Mouse (Mus musculus): ENCODE results near the gene Itga1. TPM values are rescaled to one million over a fixed set of nuclear protein-coding genes. Genes with fewer than 3 reads are reported as not detected.

Itga1 gene
- total RNA-seq, 2 experiments from 2014 or later, result 5.3 to 7.4 TPM

DNA sequence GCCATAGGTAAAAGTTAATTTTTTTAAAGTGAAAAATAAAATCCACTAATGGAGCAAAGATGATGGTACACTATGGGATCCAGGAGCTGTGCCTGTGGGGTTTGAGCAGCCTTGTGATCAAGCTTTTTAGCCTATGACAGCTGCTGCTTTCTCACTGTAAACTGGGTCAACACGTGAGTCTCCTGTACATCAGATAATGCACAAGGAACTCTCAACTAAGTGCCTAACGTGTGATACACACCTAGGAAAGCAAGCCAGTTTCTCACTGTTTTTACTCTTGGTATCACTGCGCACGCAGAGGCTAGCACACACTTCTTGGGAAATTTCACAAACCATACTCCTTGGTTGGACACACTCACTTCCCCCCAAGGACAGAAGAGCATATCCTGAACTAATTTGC is 187.2 kb downstream of the Itga1 start:
- DNase-seq (ENCODE audit: extremely low spot score in 1 of 2, low spot score in 1 of 2), result no peak

DNA sequence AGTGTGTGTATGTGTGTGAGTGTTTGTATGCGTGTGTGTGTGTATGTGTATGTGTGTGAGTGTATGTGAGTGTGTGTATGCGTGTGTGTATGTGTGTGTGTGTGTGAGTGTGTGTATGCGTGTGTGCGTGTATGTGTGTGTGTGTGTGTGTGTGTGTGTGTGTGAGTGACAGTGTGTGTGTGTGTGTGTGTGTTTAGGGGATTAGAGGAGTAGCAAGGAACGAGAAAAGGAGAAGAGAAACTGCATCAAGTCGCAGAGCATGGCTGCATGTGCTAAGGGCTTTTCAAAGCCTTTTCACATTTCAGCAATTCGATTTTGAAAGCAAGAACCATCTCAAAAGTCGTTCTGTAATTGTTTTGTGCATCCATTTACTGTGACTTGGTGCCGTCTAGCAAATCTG is 191.1 kb downstream of the Itga1 start:
- no peak for DNase-seq (ENCODE audit: extremely low spot score in 1 of 2, low spot score in 1 of 2)

DNA sequence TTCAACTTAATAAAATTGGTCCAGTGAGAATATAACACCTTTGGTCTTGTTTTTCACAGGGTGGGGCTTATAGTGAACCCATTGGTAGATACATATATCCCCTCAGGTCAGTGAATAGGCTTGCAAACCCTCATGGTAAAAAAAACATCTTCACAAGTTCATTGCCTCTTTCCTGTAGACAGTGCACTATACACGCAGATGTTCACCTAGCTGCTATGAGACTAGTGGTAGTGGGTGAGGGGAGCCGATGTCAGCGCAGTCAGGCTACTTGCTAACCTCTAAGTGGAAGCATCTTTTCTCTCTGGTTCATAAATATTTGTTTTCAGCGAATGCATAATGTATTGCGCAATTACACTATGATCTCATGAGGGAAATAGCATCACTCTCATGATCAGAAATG is 192.2 kb downstream of the Itga1 start:
- DNase-seq (ENCODE audit: extremely low spot score in 1 of 2, low spot score in 1 of 2), result no peak

DNA sequence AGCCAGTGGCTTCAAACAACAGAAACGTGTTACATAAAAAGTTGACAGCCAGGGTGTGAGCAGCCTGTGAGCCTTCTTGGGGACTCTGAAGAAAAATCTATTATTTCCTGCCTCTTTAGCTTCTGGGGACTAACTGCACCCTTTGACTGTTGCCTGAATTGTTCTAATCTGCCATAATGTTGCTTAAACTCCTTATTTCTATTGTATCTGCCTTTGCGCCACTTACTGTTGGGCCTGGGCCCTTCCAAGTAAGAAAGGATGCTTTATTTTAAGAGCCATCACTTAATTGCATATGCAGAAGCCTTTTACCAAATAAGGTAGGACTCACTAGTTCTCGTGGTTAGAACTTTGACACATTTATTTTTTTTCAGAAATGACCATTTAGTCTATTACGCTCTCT is 193.9 kb downstream of the Itga1 start:
- DNase-seq (ENCODE audit: extremely low spot score in 1 of 2, low spot score in 1 of 2), result no peak

Other genes with a start within 250 kb of the Itga1 start
- under 1 TPM; 0.09 to 0.12 TPM for gene Itga2, start 169.9 kb downstream of the Itga1 start, total RNA-seq (2021)
- gene Pelo, start 11.8 kb downstream of the Itga1 start, total RNA-seq (2021), result 10 to 100 TPM; 21.0 to 22.7 TPM
- 1 to 10 TPM in 1 of 2 experiments, under 1 TPM in 1; 0.84 to 2.6 TPM for gene Gm49395, start within 50 bp of the Itga1 start, total RNA-seq (2021)

All from layer of hippocampus, postnatal 25 days (tissue).